Mouse (Mus musculus) adrenal gland, postnatal 36 days (tissue): Measurements from ENCODE around the gene Tmsb4x. TPM values are rescaled to one million over a fixed set of nuclear protein-coding genes. Genes with fewer than 3 reads are reported as not detected.
A peak's percentile ranks its signal among the peaks of the same experiment; 100 is the strongest.

ENCODE experiments used
- DNase-seq, 2 experiments: peaks; one replicate each; pipeline ENCODE4 v3.0.0; 2021; ENCODE audit warnings: mixed read lengths in 1 of 2
- long read RNA-seq, 2 experiments: library from polyadenylated mRNA; stranded (forward); transcript quantifications; one replicate each; pipeline ENCODE4 v2.0.0; 2021; ENCODE audit warnings: borderline sequencing depth in 2 of 2
- total RNA-seq, 2 experiments: library from RNA; stranded (reverse); gene quantifications; 2 replicates each; pipeline ENCODE4 v1.2.3; 2021

Gene Tmsb4x
- 100 to 1,000 TPM; 356 to 454 TPM for total RNA-seq
- long read RNA-seq, experiment 1, transcript Tmsb4x-201 (3 exons, 768 nt), result major isoform, 198 of 233 reads
- long read RNA-seq, experiment 1, partial matches to known transcripts, result 2 of 233 reads
- long read RNA-seq, experiment 1, other reads (novel, unspliced or antisense), result 32 of 233 reads
- long read RNA-seq, experiment 2, transcript Tmsb4x-201 (3 exons, 768 nt), result major isoform, 96 of 115 reads
- long read RNA-seq, experiment 2, partial matches to known transcripts, result 1 of 115 reads
- long read RNA-seq, experiment 2, other reads (novel, unspliced or antisense), result 18 of 115 reads

DNA sequence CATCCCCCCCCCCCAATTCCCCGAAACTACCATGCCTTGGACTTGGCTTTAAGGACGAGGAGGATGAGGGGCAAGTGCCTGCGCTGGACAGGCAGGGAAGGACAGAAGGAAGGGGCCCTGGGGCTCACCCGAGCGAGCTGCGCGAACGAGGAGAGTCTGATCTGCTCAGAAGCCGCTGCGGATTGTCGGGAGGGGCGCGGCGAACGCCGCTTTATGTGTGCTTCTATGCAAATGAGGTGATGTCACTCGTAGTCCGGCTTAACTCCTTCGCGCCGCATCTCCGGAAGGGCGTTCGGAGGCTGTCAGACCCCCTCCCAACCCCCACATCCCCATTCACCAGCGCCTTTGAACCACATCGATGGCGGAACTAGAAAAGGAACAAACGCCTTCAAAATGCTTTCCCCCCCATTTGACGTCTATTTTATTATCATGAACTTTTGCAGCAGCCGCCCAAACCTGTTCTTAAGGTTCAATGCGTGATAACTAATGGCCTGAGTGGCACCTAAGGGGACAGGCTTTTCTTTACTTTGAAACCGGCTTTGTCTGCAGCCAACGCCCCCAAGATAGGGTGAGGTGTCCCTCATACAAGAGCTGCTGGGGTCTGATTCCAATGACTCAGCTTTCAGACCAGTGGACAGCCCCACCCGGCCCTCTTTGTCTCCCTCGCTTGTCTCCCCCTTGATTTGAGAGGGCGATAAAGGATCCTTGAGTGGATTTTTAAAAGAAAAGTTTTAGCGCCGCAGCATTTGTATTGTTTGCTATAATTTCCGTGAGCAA lies at the start of gene Tmsb4x:
Gene Tmsb4x, minus strand, starts transcription at position 338 of the 777 bp plus-strand sequence.
- DNase-seq, result peak; percentile 79 to 85

DNA sequence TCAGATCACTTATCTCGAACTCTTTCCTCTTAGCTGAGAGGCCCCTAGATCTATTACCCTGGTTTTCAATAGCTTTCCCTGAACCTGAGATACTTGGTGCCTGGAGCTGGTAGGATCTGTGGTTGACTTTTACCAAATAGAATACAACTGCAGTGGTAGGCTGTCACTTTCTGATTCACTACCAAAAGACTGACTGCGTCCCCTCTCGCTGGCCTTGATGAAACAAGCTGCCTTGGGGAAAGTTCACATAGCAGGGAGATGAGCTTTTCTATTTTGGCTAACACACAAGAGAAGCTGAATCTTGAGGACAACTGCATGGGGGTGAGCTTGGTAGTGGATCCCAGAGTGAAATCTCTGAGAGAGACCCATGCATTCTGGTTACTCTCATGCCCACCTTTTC lies 32.6 kb upstream of the Tmsb4x start:
- DNase-seq, result peak; percentile 15 to 24

DNA sequence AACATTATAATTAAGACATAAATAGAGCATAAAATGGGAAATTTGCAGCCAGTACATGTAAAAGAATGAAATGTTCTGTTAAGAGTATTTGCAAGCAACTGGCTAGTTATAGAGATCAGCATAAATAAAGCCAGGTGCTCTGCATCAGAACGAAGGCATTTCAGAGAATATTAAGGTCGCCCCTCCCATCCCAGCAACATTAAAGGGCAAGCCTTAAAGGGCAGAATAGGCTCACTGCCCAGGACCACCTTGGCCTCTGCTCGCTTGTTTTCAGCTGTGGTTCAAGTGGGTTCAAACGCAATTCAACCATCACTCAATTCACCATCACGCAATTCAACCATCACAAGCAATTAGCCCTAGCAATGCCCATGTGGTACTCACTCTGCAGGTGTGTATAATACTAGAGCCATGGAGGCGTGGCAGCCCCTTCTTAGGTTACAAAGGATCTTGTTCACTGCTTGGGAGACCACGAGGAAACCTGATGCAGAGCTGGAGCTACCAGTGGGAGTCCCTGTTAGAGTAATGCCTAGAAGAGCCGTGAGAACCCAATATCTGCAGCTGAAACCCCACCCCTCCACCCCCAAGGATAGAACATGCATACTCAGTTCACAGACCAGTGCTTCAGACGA lies 30.3 kb upstream of the Tmsb4x start:
- no peak for DNase-seq

DNA sequence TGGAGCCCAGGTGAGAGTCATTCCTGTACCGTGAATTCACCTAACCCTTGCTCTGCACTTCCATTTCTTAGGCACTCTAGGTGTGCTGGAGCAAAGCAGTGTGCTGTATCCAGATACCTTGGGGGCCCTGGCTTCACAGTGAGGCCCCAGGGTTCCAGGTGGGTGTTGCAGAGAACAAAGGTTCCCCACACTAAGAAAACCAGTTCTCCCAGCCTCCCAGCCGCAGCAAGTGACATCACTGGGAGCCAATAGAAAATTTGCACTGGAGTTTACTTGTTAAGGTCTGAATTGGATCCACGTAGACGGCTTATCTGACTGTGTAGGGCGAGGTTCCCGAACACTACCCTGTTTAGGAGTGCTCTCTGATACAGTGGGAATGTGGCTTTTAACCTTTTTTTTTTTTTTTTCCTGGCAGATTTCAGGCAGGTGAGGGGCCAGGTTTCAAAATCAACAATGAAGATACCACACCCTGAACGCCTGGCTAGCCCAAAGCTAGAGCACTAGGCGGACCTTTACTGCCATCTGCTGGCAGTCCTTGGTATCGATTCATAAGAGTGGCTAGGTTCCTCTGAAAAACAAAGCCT lies 24.1 kb upstream of the Tmsb4x start:
- peak; percentile 64 to 77 for DNase-seq

DNA sequence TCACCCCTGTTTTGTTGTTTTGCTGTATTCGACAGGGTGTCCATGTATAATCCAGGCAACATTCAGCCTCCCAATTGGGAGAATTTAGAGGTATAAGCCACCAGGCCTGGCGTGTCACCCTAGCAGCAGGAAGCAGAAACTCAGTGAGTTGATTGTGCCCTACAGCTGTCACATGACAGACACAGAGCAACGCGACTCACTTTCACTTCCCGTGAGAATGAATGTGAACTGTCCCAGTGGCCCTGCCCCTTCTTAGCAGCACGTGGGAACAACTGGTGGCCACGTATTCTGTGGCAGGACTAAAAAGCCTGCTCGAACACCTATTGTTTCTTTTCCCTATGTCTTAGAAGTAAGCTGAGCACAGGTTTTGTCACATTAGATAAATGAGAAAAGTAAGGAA lies 22.0 kb upstream of the Tmsb4x start:
- no peak for DNase-seq

DNA sequence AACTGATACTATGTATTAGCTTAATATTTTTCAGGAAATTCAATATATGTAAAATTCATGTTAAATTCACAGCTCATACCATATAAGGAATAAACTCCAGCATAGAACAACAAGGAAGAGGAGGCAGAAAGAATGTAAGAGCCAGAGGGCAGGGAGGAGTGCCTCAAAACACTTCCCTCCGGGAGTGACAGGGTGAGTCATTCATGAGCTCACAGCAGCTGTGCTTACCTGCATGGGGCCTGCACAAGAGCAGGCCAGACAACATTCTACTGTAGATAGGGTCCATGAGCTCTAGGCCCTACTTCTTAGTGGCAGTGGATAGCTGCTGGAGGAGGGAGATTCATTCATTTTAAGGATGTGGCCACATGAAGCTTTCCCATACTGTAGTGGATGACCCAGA lies 20.7 kb upstream of the Tmsb4x start:
- DNase-seq, result no peak

DNA sequence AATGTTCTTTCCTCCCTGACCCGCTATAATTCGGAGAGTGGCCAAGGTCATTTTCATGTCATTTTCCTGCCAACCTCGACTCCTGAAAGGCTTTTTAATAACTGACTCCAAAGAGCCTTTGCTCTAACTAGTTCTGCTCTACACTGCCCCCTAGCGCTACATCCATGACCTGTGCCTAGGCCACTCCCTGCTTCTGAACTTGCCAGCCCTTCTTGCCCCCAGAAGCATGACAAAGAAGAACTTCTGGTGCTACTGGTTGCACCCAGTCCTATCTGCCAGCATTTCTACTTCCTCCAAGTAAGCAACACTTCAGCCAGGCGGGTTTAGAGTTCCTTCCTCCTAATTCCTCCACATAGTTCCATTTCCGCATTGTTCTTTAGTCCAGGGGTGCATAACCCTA lies 20.1 kb upstream of the Tmsb4x start:
- DNase-seq, result peak; percentile 78 to 82

DNA sequence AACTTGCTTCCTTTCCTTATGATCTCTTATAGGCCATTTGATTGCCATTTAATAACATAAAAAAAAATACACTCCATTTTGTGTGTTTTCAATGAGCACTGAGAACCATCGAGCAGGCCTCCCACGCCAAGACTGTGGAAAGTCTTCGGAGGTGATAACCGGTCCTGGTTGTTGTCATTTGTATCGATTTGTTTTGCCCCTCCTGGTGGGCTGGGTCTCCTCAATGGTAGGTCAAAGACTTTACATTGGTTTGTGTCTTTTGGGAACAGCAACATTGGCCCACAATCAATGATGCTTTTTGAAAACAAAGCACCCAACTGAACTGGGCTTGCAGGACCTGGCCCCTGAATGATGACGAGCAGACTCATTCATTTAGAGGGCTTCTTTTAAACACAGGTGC lies 18.6 kb upstream of the Tmsb4x start:
- no peak for DNase-seq

DNA sequence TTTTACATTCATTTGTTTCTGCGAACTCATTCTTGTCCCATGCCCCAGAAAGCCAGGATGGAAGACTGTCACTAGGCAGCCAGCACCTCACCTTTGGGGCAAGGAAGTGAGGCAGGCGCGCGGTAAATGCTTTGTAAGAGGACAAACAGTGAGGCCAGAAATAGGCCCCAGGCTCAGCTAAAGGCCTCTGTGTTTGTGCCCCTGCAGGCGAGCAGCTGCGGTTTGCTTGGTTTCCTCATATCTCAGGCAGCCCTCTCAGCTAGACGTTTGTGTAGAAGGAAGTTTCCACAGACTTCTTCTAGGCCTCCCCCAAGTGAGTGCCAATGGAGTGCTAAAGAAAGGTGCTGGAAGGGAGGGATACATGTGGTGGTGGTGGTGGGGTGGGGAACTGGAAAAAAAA lies 18.0 kb upstream of the Tmsb4x start:
- DNase-seq, result no peak

DNA sequence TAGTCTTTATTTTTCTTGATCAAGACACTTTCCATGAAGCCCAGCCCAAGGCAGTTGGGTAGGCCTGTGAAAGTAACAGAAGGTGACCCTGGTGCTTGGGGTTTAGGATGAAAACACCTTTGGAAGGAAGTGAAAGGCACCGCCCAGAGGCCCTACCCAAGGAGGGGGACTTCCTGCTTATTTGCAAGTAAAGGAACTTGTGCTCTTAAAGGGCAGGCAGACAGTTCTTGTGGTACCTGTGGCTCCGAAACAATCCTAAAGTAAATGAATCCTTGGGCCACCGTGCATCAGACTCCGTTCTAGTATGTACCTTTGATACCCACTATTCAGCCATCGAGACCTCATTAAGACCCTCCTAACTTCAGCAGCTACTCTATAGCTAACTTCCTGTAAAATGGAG lies 17.5 kb upstream of the Tmsb4x start:
- DNase-seq, result no peak

DNA sequence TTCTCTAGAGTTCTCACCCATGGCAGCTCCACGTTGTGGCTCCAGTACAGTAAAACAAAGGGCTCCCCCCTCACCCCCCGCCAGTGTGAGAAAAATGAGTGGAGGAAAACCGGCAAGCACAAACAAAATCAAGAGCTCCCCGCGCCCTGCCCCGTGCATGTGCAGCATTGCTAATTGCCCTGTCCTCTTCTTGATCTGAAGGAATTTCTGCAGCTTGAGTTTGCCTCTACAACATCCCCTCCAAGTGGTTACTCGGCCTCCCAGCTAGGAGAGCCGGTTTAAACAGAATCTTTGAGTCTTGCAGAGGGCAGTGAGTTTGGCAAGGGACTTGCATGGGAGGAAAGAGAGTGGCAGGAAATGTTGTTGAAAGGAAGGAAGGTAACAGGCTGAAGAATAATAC lies 3.6 kb upstream of the Tmsb4x start:
- DNase-seq, result peak in 1 of 2 experiments; percentile 19

DNA sequence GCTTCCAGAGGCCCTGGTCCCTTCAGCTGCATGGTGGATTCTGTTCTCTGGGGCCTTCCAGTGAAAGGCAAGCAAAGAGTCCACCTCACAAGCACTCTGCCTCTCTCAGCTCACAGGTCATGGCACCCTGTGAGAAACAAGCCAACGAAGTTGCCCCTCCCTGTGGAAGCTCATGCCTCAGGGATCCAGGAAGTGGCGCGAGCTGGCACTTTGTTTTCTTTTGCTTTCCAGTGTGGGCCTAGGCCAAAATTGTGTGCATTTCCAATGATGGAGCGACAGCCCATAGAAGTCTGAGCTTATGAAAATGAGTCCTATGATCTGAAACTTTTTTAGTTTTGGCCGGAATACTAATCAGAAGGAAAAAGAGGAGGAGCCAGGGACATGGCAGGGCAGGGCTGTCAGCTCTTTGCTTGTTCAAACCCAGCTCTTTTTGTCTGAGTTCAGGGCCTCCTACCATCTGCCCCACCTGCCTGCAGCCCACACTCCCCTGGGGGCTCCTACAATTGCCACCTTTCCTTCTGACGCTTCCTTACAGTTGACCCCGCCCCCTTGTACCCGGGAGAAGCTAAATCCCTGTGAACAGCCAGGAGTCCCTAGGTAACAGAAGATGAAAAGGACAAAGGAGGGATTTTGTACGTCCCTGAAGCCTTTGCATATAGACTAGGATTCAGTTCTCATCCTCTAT lies 2.9 kb upstream of the Tmsb4x start:
- DNase-seq, result no peak

DNA sequence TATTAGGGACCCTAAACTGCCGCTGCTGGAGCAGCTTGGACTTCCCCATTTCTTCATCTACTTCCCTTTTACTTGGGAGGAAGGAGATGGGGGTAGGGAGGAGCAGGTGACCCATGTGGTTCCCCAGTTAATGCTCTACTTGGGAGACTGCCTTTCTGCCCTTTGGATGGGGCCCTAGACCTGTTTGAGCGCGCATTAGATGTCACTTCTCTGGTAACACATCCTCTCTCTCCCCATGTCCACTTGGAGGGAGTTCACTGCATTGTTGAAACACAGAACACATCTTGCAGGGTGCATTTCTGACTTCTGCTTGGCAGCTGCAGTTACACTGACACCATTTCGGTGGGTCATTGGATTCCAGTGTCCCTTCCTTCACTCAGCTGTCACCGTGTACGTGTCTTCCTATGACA lies 1.2 kb upstream of the Tmsb4x start:
- no peak for DNase-seq

DNA sequence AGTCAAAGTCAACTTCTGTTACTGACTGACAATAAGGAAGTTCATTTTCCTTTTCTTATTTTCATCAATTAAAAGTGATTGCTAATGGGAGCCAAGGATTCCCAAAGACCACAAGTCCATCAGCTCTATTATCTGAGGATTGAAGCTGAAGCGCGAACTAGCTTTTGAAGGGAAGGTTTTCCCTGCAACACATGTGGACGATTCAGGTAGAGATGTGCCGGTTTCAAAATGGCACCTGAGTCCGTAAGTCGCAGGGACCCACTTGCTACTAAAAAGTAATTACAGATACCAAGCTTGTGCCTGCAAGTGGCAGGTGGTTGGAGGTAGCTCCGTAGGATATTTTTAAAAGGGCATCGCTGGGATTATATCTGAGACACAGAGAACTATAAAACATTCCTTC lies 713 bp upstream of the Tmsb4x start:
- no peak for DNase-seq

DNA sequence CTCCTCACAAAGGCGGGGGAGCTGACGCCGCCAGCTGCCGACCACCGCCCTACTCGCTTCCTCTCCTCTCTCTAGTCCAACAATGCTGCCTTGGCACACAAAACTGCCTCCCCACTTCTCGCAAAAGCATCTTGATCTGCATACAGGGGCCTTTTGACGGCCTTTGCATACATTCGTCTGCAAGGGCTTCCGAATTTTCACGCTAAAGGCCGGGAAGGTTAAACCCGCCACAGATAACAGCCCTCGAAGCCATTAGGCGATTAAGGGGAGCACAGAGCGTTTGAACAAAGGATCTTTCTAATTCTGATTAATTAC lies 652 bp downstream of the Tmsb4x start:
- peak in 1 of 2 experiments; percentile 36 for DNase-seq

DNA sequence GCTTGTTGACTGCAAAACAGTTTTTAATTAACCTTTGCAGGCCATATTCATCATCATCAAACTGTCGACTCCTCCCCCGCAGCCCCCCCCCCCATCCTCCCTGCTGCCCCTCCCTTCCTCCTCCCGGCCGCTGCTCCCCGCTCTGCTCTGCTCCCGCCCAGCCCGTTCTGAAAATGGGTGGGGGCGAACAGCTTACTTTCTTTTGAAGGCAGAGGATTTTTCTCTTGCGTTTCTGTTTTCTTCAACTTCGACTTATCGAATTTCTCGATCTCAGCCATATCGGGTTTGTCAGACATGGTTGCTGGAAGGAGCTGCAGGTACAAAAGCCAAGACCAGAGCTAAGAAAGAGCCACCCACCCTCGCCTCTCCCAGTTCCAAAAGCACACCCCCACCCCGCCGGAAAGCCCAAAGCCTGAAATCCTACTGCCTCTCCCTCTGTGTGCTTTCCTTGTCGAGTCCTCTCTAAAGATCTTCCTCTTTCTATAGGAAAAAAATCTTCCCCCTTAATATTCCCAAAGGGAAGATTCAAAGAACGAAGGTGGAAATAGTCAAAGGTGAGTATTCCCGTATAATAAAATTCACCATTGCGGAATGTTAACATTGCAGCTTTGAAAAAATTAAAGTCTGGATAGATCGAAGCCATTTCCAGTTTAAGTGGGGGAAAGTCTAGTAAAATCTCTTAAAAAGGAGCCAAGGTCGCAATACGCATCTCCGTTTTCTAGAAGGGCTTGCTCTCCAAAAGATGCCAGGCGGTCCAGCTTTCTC lies 1.2 kb downstream of the Tmsb4x start:
- peak in 1 of 2 experiments; percentile 44 for DNase-seq

DNA sequence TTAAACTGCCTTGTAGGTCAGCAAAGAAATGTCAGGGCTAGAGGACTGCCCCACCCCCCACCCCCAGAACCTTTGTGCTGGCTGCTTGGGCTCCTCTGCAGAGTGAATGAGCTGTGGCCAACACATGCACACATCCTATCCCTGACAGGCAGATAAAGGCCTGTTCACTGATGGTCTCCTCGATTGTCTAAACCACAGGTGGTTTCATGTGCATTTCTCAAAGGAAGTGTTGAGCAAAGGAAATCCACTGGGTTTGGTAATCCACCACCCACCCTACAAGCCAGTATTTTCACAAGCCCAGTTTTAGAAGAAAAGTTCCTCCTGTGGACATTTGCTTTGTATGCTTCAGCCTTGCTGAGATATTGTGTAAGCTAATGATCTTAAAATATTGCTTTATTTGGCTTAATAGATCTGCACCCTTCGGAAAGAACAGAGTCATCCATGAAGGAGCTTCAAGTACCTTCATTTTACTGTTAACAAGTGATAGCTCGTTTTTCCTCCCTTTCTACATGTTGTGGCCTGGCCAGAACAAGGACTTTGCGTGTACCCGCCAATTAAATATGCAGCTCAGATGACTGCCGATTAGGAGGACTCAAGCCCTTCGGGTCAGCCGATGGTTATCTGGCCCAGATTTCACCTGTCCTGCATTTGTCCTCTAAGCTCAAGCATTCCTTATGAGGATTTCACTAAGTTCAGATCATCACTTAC lies 3.1 kb downstream of the Tmsb4x start:
- no peak for DNase-seq

DNA sequence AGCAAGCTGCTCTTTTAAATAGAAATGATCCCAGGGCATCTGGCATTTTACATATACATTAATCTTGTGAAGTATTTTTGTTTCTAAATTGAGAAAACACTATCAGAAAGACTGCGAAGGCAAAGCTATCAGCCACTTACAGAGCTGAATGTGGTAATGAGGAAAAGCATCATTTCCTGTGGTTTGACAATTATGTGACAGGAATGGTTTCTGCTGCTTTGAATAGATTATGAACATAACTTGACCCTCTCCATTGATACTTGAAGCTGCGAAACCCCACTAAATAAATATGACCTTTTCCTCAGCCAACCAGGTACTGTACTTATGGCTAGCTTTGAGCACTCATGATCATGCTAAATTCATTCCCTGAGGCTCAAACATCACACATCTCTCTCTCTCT lies 7.8 kb downstream of the Tmsb4x start:
- DNase-seq, result no peak

DNA sequence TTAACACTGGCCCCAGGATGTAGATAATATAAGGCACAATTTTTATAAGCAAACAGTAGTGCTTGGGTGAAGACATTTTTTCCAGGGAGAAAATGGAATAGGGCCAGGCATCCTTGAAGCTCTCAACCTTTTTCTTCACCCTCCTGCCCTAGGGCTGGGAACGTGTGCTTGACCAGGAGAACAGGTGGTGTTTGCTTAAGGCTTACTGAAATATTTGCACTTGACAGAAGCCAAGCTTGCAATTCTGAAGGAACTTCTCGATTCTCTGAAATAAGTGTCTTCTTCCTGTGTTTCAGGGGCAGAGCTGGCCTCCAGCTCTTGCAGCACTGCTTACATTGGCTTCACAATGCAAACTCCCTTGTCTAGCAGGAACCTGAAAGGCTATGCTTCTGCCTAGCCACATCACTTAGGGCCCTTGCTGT lies 13.9 kb downstream of the Tmsb4x start:
- no peak for DNase-seq

DNA sequence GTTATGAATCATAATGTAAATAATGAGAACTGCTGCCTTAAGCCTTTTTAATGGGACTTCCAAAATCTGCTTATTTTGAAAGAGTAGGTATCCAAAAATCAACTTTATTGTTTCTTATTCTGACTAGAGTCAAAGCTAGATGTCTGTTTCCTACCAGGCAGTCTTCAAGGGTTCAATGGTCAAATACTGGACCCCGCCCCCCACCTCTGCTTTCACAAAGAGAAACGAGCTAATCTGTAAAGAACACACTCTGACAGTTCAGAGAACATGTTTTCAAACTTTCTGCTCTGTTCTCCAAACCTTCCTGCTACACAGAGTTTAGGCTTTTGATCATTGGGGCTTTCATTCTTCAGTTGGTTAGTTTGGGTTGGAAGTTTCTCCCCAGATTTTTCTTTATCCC lies 22.8 kb downstream of the Tmsb4x start:
- no peak for DNase-seq

DNA sequence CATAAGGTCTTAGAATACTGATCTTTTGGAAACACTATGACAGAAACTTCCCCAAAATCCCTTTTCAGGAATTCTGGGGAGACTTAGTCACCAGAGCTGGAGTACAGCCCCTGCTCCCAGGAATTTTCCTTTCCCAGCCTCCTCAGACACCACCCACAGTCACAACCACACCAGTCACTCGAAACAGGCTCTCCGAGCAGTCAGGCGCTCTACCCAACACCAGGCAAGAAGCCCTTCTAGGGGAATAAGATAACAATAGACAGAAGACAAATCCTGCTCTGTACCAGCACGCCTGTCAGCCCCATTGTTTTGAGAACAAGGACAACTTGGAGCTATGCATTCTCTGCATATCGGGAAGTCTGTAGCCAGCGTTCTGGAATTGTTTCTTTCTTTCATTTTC lies 25.6 kb downstream of the Tmsb4x start:
- DNase-seq, result peak in 1 of 2 experiments; percentile 6
